Mouse (Mus musculus): Measurements from ENCODE around the gene Sun1.

The Sun1 gene

GRCm38 (mm10) chr5:139252081-139252909 lies 51.9 kb downstream of the Sun1 start, which contains the start of gene Get4:
Gene Get4 (plus strand): TSS chr5:139252324.
- DNase-seq: peak; percentile 99 to 100

GRCm38 (mm10) chr5:139252910-139253245 lies 52.4 kb downstream of the Sun1 start:
- no peak for DNase-seq

GRCm38 (mm10) chr5:139253301-139253741 lies 52.9 kb downstream of the Sun1 start:
- peak; percentile 22 to 33 for DNase-seq

GRCm38 (mm10) chr5:139254938-139255337 lies 54.5 kb downstream of the Sun1 start:
- DNase-seq: no peak

- DNase-seq: no peak
These were observed 55.3 kb downstream of the Sun1 start for GRCm38 (mm10) chr5:139255777-139256176.

- DNase-seq: peak in 1 of 2 experiments; percentile 11
These were observed 55.9 kb downstream of the Sun1 start for GRCm38 (mm10) chr5:139256211-139256765.

- DNase-seq: no peak
These were observed 56.8 kb downstream of the Sun1 start for GRCm38 (mm10) chr5:139257265-139257664.

- DNase-seq: no peak
These were observed 57.4 kb downstream of the Sun1 start for GRCm38 (mm10) chr5:139257818-139258217.

GRCm38 (mm10) chr5:139258371-139259035 lies 58.1 kb downstream of the Sun1 start:
- no peak for DNase-seq

GRCm38 (mm10) chr5:139259853-139260252 lies 59.4 kb downstream of the Sun1 start:
- DNase-seq: no peak

GRCm38 (mm10) chr5:139261403-139261802 lies 61.0 kb downstream of the Sun1 start:
- DNase-seq: no peak

GRCm38 (mm10) chr5:139267661-139268060 lies 67.2 kb downstream of the Sun1 start:
- no peak for DNase-seq

GRCm38 (mm10) chr5:139270806-139271521 lies 70.5 kb downstream of the Sun1 start:
- DNase-seq: no peak

- DNase-seq: no peak
These were observed 71.6 kb downstream of the Sun1 start for GRCm38 (mm10) chr5:139271994-139272554.

GRCm38 (mm10) chr5:139277287-139277686 lies 76.8 kb downstream of the Sun1 start:
- no peak for DNase-seq

GRCm38 (mm10) chr5:139281373-139282112 lies 81.1 kb downstream of the Sun1 start:
- DNase-seq: no peak

GRCm38 (mm10) chr5:139282191-139282590 lies 81.8 kb downstream of the Sun1 start:
- DNase-seq: peak; percentile 89

GRCm38 (mm10) chr5:139283460-139284180 lies 83.2 kb downstream of the Sun1 start:
- no peak for DNase-seq

GRCm38 (mm10) chr5:139285383-139286067 lies 85.1 kb downstream of the Sun1 start:
- DNase-seq: peak; percentile 53 to 63

GRCm38 (mm10) chr5:139286142-139286941 lies 85.9 kb downstream of the Sun1 start:
- no peak for DNase-seq

All from B cell, adult 2 months (primary cell).